Mouse (Mus musculus): ENCODE data around the gene Lmbr1l.
"Not testable (repeated sequence)": the region's sequence is repeated elsewhere in the genome, so short reads cannot be mapped to it uniquely, and the experiment has no call there.

The Lmbr1l gene

DNA sequence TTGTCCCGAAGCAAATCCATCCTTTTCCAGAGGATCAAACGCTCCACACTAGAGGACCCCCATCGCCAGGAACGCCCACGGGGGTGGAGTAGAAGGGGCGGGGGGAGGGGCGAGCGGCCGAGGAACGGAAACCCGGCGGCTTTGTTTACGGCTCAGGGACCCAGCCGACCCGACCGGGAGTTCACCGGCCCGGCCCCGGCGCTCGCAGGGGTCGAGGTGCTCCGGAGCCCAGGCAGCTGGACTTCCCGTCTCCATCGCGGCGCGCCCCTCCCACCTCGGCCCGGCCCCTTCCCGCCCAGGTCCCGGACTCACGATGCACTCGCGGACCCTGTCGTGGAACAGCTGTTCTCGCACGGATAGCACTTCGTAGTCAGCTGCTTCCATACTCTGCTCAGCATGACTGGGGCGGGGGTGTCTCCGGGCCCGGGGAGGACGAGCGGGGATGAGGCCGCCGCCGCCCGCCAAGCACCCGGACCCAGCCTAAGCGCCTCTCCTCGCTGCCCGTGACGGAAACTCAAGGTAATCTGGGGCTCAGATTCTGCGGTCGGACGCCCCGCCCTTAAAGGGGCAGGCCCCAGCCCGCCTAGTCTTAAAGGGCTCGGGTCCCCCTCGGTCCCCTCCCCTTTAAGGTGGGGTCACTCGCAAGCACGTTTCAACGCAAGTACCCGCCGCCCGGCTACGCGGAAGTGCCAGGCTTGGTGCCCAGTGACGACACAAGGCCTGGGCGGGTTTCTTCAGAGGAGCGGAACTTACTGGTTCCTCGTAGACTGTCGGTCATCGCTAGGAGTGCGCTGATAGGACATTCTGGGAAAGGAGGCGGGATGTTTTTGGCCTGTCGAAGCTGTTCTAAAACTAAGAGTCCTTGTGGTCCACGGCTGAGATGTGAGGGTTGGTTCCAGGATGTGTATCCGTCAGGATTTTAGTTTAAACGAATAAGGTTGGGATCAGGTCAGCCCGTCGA, at the start of gene Lmbr1l:
Lmbr1l (minus strand) TSS at position 694 of the 961 bp plus-strand sequence.
- DNase-seq (ENCODE audit: low spot score in 2 of 2) = peak; percentile 95 to 96

DNA sequence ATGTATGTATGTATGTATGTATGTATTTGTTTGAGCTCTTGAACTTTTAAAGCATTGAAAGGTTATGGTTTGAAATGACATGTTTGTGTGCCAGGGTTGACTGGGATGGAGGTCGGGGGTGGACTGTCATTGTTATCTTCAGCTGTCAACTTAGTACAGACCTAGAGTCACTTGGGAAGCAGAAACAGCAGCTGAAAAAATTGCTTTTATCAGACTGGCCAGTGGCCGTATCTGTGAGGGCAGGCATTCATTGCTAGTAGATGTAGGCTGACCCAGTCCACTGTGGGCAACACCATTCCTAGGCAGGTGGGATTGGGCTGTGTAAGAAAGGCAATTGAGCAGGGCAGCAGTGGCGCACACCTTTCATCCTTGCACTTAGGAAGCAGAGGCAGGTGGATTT, 41.5 kb upstream of the Lmbr1l start:
- no peak for DNase-seq (ENCODE audit: low spot score in 2 of 2)

DNA sequence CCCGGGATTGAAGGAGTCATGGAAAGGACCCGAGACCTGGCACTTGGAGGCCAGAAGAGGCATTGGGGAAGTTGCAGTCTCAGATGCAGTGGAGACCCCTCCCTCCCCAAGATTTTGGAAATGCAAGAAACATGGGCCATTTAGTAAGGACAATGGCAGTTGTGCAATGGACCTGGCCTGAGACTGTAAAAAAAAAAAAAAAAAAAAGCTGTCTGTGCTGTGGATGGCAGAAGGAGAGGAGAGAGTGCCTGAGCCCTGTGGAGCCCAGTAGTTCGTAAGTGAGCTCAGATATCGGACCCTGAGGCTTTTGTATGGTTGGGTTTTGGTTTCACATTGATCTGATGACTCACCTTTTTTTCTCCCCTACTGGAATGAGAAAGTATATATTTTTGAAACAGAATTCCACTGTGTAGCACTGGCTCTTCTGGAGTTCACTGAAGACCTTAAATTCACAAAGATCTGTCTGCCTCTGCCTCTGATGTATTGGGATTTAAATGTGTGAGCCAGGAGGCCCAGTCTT, 40.9 kb upstream of the Lmbr1l start:
- no peak for DNase-seq (ENCODE audit: low spot score in 2 of 2)

DNA sequence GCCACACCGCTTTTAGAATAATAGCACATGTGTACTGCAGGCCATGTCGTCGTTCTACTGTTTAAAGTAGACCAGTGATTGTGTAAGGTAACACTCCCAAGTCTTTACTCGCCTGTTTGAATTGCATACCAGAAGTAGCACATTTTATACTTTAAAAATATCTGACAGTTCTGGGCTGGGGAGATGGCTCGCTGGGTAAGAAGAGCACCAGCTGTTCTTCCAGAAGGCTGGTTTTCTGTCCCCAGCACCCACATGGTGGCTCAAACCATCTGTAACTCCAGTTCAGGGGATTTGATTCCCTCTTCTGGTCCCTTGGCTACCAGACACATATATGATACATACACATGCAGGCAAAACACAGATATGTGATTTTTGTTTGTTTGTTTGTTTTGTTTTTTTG, 39.4 kb upstream of the Lmbr1l start:
- no peak for DNase-seq (ENCODE audit: low spot score in 2 of 2)

DNA sequence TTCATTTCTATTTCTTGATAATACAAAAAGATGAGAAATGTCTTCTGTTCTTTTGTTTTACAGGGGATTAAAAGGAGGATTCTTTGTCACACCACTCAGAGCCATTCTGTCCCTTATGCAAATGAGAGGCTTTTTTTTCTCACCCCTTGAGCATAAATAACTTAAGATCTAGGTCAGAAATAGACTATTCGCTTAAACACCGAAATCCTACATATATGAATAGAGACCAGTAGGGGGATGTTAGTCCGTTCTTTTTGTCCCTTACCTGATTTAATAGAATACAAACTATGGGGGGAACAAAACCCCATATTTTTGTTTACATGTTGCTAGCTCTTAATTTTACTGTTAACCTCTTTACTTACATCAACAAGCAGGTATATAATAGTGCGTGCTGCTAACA, 38.0 kb upstream of the Lmbr1l start:
- DNase-seq (ENCODE audit: low spot score in 2 of 2) = no peak

DNA sequence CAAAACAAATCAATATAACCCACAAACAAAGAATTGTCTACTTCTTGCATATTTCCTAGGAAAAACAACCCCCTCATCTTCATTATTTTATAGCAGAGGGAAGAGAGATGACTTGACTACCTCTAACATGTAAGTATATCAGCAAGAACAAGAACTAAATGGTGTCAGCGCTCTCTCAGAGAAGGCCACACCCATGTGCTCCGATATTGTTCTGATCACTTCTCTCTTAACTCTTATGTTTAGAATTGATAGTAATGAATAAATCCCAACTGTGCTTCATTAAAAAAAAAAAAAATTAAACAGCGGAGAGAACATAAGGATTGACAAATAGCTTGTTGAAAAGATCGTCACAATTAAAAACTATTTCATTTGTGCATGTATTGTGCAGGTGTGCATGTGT, 37.3 kb upstream of the Lmbr1l start:
- no peak for DNase-seq (ENCODE audit: low spot score in 2 of 2)

DNA sequence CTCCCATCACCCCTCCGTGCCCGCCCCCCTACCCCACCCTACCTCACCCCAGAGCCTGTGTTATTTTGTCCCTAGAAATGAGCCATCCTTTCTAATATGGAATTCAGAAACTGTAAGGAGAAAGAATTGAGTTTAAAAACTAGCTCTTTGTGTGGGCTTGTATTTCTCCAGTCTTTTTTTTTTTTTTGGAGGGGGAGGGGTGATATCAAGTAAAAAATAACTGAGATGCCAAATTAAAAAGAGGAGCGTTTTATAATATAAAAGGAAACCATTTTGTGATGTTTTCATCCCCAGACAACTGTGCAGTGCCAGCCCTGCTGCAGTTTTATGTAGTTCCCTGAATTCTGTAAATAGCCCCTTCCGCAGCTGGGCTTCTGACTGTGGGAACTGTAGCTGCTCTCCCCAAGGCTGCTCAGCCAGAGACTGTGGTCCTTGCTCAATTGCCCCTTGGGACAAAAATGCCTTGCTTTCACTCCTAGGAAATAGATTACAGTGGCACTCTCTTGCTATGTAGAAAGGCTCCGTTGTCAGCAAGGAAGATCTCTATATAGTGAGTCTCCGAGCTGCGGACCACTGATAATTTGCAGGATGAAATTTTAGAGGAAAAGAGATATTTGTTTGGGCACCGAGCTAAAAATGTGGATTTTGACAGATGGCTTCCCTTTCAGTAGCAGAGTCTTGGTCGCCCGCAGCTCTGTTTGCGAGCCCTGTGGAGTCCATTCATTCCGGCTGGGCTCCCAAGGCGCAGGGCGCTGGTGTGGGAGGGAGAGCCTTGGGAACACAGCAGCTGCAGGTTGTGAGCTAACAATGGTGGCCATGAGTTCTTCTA, 36.6 kb upstream of the Lmbr1l start:
- DNase-seq (ENCODE audit: low spot score in 2 of 2) = no peak

DNA sequence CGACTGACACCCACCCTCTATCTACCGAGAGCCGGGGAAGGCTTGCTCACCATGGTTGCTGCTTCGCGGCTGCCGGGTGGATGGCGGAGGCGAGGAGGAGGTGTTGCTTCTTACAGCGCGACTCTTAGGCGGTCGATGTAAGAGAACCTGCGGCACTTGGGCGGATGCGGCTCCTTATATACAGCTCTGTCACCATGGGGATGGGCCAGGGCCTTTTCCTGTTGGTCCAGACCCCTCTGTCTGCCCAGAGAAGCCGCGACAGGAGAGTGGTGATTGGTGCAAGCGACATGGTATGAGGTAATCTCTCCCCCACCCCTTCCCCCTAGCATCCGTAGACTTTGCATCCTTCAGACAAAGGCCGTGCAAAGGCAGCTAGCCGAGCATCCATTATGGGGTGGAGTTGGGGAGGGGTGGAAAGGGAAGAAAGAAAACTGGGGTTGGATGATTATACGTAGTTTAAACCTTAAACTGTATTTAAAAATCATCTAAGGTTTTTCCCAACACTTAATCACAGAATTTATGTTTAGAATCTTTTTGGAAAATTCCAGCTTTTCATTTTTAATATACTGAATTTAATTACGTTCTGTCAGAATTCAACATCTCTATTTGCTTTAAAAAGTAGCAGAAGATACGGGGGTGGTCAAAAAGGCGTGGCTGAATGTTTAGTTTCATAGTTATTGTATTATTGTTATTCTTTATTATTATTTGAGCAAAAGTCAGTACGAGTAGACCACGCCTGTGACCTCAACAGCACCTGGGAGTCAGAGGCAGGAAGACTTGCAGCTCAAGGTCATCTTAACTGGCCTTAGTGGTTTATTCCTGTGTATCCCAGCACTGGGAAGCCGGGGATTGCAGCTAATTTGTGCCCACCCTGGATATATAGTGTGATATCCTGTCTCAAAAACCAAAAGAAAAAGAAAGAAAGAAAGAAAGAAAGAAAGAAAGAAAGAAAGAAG, 35.6 kb upstream of the Lmbr1l start, which contains the start of the genes Gm49450 and Tuba1a:
Gm49450 (minus strand) TSS at position 151 of the 956 bp plus-strand sequence.
Tuba1a (minus strand) TSS at position 303 of the 956 bp plus-strand sequence.
- peak; percentile 67 to 76 for DNase-seq (ENCODE audit: low spot score in 2 of 2)

DNA sequence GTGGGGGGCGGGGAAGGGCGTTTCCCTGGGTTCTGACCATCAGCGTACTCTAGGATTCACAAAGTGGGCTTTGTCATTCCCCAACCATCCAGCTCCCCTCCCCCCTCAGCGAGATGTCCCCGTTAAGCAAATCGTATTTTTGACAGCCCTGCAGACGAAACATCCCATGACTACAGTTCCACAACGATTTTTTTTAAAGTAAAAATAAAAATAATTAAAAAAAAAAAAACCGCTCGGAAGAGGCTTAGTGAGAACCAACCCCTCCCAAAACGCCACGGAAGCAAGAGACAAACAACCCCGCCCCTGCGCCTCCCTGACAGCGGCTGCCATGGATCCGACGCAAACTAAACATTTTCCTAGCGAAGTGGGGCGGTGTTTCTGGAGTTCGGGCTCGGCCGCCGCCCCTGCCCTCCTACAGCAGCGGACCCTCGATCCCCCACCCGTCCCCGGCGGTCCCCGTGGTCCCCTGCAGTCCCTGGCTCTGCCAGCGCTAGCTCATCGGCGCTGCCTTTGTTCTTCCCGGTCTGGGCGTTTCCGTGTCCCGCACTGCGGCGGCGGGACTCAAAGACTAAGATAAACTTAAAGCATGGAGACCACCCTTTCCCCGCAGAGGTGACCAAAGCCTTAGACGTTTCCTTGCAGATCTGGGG, 34.8 kb upstream of the Lmbr1l start:
- DNase-seq (ENCODE audit: low spot score in 2 of 2) = peak in 1 of 2 experiments; percentile 66

DNA sequence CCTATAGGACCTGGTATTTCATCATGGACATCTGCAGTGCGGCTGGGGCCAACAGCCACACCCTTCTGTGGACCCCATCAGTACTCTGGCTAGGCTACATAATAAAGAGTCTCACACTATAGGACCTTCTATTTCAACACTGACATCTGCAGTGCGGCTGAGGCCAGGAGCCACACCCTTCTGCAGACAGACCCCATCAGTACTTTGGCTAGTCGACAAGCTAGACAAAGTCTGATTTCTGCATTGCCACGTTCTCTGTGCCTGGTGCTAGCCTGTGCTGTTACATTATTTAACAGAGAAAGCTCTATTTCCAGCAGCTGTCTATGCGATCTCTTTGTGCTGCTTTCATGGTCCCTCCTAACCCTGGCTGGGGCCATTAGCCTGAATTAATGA, 34.0 kb upstream of the Lmbr1l start:
- DNase-seq (ENCODE audit: low spot score in 2 of 2) = no peak

DNA sequence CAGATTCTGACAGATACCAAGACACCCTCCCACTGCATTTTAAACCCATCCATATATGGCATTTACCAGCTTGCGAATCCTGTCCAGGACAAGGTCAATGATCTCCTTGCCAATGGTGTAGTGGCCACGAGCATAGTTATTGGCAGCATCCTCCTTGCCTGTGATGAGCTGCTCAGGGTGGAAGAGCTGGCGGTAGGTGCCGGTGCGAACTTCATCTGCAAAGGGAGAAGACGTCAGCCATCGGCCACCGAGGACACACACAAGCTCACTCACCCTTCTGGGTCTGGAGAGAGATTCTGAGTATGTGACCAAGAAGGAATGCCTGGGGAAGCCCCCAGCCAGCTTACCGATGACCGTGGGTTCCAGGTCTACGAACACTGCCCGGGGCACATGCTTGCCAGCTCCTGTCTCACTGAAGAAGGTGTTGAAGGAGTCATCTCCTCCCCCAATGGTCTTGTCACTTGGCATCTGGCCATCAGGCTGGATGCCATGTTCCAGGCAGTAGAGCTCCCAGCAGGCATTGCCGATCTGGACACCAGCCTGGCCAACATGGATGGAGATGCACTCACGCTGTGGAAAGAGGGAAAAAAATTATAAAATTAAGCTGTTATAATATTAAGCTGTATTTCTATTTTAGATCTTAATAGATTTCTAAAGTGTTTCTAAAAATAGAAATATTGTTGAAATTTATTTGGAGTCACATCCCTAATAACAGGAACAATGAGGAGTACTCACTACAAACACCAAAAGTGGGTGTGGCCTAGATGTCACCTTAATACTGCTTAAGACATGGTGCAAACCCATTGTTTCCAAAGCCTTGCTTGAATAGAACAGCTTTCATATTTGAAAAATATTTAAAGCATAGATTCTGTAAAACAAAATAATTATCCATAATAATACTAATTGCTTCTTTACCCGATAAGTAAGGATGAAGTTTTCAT, 33.4 kb upstream of the Lmbr1l start:
- DNase-seq (ENCODE audit: low spot score in 2 of 2) = not testable (repeated sequence)

DNA sequence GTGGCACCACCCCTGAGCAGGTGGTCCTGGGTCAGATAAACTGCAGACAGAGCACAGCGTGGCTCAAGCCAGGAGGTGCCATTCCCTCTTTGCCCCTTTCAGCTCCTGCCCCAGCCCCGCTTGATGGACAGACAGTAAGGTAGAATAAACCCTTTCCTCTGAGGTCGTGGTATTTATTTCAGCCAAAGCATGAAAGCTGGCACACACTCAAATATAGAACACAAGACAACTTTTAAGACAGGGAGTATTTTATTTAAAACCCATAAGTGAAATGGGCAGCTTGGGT, 31.5 kb upstream of the Lmbr1l start:
- no peak for DNase-seq (ENCODE audit: low spot score in 2 of 2)

DNA sequence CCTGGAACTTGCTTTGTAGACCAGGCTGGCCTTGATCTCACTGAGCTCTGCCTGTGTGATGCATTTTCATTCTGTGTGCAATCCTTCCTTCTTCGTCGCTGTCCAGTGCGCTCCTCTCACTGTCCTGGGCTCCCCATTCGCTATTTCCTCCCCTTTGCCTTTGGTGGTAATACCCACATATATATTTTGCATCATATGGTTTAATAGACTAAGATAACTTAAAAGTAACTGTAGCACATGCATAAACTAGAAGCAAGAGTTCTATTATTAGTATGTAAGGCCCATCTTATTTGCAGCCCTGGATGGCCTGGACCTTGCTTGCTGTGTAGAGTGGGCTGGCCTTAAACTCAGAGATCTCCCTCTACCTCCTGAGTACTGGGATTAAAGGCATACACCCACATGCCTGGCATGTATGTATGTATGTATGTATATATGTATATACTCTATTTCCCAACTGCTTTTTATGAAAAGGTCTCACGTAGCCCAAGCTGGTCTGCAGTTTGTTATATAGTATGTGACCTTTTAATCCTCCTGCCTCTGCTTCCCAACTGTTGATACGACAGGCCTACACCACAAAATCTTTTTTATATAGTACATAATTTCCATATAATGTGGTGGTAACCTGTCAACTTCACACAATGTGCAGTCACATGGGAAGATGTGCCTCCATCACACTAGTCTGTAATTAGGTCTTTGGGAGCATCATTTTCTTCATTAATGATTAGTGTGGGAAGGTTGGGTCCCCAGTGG, 31.0 kb upstream of the Lmbr1l start:
- DNase-seq (ENCODE audit: low spot score in 2 of 2) = no peak

DNA sequence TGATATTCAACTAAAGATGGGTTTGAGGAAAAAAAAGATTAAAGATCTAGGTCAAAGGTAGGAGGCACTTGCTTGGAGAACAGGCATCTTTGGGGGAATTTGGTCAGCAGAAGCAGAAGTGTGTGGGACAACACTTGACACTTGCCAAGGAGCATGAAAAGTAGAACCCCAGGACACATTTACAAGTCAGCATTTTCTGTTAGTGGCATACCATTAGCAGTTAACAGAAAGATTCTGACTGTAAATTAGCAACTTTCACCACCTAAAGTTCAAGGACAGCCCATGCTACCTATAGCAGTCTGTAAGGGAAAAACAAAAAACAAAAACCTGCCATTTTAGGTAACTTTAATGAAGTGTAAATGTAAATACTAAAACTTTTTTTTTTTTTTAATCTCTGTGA, 30.4 kb upstream of the Lmbr1l start:
- no peak for DNase-seq (ENCODE audit: low spot score in 2 of 2)

DNA sequence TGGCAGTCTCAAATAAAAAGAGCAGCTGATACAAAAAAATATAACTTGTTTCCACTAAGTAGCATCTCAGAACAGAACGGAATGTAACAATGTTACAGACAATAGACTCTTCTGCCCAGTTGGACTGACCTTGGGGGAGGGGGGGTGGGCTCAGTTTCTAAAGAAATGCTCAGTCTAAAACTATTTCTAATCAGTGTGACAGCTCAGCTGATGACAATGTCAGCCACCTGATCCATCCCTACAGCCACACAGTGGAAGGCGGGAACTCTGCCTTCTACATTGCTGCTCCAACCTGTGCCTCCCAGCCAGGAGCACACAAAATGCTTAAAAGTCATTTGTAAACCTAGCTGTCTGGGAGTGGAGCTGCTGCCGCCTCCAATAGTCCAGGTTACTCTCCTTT, 29.9 kb upstream of the Lmbr1l start:
- DNase-seq (ENCODE audit: low spot score in 2 of 2) = no peak

DNA sequence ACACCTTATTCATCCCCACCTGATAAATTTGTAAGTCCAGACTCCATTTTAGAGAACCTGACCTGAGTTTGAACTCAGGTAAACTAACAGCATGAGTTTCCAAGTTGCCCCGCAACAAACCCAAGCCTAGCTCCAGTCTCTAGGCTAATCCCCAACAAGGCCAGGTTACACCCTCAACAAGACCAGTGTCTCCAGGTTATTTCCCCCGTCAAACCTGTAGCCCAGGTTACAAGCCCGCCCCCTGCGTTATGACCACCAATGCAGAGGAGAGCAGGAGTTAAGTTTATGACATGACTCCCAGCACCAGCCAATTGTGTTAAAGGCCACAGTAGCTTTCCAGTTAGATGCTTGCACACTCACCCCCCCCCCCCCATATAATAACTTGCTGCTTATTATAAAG, 25.1 kb upstream of the Lmbr1l start:
- DNase-seq (ENCODE audit: low spot score in 2 of 2) = no peak

DNA sequence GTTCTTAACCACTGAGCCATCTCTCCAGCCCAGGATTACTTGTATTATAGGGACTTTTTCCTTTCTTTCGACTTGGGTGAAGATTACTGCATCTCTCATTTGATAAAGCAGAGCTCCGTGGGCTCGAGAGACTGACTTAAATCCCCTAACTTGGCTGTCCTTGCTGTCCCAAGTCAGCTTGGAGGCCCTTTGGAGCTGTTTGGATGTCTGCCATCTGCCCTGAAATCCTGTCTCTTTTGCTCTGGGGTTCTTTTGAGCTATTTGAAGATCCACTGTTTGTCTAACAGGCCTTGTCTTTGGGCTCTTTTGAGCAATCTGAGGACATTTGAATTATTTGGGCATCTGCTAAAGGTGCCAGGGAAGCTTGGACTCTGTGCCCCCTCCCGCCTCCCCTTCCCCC, 24.1 kb upstream of the Lmbr1l start:
- DNase-seq (ENCODE audit: low spot score in 2 of 2) = no peak

DNA sequence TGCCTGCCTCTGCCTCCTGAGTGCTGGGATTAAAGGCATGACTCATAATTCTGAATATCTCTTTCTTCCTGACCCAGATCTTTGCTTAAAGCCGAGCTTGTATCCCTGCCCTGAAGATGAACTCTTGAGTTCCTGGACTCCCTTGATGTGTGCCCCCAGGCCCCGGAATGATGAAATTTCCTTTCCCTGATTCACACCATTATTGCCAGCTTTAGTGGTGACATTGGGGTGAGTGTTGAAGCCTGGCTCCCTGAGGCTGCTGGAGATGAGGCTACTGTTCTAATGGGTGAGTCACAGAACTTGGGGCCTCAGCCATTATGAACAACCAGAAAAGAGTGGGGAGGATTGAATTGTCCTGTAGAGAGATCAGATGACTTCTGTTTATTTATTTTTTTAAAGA, 23.5 kb upstream of the Lmbr1l start:
- DNase-seq (ENCODE audit: low spot score in 2 of 2) = no peak

DNA sequence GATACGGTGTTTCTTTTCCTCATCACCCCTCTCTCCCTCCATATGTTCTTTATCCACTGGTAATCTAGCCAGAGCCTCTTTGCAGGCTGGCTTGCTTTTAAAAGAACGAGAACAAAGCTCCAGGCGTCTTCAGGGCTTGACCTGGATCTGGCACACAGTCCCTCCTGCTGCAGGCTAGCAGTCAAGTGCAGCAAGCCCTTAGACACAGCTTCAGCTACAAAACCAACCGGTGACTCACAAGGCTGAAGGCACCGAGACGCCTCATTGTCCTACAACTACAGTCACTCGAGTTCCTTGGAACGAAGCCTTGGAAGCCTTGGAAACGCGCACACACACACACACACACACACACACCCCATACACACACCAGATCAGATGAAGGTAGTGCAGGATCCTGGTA, 22.8 kb upstream of the Lmbr1l start:
- DNase-seq (ENCODE audit: low spot score in 2 of 2) = no peak
